Mouse (Mus musculus): ENCODE results near the gene Stk32c. TPM values are rescaled to one million over a fixed set of nuclear protein-coding genes. Genes with fewer than 3 reads are reported as not detected.

Gene Stk32c
- total RNA-seq, 2 experiments from 2014 or later, result 3.8 to 4.3 TPM

DNA sequence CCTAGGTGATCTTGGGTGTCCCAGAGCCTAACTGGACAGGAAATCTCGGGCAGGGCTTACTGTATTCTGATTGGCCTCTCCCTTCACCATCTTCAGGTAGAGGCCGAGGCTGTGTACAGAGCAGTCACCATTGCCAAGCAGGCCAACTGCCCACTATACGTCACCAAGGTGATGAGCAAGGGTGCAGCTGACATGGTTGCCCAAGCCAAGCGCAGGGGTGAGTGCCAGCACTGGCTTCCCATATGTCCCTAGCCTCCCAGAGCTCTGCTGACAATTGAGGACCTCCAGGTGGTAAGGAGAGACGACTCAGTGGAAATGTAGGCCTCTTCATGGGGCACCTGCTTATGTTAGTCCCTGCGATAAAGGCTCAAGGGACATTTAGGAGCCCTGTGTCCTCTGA is 118.3 kb downstream of the Stk32c start:
- no peak for DNase-seq (ENCODE audit: low spot score in 2 of 2)

DNA sequence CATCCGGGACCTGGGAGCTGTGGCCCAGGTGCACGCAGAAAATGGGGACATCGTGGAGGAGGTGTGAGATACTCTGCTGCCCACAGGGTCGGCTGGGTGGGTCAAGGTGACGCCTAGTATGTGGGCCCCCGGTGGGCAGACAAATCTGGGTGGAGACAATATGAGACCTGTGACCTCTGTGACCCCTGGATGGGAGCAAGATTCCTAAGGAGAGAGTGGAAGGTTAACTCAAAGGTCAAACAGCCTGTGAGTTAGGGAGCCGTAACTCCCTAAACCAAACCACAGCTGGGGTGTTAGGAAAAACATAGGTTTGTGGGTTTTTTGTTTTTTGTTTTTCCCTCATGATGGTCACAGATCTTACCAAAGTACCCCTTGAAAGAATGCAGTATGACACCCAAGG is 119.3 kb downstream of the Stk32c start:
- DNase-seq (ENCODE audit: low spot score in 2 of 2), result no peak

DNA sequence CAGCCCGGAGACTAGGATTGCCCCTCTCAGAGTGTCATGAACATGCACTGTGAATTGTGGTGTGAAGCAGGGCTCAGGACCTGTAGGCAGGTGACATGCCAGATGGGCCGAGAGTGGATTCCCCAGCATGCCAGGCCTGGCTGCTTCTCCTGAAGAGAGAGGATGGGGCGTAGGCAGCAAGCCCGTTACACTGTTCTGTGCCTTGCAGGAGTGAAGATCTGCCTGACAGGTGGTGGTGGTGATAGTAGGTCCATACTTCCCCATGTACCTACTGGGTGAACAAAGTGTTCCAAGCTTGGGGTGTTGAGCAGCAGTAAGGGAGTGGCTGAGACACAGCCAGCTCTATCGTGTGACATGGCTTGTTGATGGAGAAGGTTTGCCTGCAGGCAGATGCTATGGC is 120.0 kb downstream of the Stk32c start:
- DNase-seq (ENCODE audit: low spot score in 2 of 2), result no peak

DNA sequence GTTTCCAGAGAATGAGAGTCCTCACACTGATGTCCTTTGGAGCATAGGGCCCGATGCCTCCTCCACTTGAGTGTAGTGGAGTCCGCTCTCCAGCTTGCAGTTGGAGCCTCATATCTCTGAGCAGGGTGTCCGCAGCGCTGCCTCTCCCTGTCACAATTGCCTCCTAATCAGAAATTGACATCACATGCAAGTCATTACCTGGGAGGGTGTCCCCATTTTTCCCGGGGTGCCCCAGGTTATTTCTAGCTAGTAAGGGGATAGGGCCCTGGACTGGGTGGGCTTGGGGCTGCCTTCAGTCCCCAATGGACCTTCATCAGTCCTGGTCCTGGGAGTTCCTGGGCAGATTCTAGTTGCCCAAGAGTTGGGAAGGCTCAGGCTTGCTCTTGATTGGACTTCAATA is 120.4 kb downstream of the Stk32c start:
- no peak for DNase-seq (ENCODE audit: low spot score in 2 of 2)

DNA sequence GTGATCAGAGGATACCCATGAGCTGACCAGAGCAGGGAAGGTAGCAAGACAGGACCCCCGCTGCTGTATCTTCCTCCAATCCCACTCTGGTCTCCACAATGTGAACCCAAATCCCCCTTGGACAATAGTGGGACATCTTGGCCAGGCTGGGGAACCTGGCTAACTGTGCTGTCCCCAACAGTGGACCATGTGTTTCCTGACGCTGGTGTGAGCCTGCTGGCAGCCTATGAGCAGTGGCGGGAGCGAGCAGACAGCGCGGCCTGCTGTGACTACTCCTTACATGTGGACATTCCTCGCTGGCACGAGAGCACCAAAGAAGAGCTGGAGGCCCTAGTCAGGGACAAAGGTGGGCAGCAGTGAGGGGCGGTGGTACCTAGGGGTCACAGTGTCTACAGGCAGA is 121.4 kb downstream of the Stk32c start:
- no peak for DNase-seq (ENCODE audit: low spot score in 2 of 2)

DNA sequence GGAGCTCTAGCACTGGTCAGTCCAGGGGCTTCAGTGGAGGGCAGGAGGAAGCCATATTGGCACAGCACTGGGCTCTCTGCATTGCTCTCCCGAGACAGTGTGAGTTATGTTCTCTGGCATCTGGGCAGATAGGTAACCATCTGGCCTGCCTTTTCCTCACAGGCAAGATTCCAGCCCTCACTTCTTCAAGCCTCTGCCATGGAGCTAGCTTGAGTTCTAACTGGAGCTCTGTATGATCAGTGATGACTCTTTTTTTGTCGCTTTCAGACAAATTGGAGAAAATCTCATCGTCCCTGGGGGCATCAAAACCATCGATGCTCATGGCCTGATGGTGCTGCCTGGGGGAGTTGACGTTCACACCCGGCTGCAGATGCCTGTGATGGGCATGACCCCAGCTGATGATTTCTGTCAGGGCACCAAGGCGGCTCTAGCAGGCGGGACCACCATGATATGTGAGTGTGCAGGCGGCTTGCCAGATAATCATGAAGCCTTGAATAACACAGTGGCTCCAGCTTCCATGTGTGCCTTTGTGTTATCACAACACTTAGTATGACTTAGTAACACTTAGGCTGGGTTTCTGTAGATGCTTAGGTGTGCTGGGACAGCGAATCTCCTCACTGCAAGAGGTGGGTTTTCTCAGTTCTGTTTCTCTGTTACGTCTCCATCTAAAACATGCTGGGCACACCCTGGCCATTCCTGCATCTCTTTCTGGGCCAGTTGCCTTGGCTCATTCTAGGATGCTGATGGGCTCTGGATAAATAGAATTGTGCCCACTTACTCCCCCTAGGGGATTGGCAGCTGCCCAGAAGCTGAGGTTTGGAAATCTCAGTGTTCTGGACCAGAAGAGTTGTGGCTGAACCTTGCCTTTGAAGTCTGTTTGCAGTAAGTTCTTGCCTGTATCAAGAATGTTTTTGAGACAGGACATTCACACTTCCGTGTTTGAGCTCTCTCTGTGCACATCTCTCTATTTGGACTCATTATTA is 122.9 kb downstream of the Stk32c start:
- DNase-seq (ENCODE audit: low spot score in 2 of 2), result no peak

DNA sequence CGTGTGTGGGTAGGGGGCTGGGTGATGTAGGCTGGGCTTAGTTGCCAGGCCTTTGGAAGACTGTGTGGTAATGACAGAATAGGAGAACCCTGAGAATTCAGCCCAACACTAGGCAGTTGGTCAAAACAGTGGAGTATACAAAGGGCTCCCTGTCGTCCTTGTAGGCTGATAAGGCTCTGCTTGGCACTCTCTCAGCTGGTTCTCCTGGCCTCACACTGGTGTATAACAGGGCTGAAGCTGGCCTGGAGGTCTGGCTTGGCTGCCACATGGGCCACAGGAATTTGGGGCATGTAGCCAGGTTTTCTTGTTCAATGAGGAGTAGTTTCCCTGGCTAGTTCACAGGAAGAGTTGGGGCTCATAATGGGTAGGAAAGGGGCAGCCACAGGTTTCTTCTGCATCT is 125.3 kb downstream of the Stk32c start:
- no peak for DNase-seq (ENCODE audit: low spot score in 2 of 2)

- DNase-seq (ENCODE audit: low spot score in 2 of 2), result no peak
Observed at GRCm38 (mm10) chr7:139086195-139087158, 126.6 kb downstream of the Stk32c start.

DNA sequence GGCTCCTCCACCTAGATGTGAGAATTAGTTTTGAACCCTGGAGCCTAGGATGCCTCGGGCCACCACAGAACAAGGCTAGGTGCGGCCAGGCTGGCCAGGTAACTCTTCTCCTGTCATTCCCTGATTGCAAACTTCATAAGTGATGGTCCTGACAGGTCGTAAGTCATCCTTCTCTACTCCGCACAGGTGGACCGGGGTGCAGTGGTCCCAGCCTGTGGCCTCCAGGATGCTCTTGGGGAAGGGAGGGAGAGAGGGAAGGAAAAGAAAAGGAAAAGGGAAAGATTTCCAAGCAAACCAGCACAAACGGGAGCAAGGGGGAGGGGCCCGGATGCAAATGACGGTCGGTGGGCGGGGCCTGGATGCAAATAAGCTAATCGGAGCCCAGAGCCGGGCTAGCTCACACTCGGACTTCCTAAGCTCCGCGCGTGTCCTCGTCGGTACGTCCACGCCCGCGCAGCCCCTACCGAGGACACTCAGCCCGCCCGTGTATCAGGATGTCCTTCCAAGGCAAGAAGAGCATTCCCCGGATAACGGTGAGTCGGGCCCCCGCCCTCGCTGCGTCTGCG is 127.4 kb downstream of the Stk32c start, which contains the start of gene Dpysl4:
Dpysl4 (plus strand) TSS at position 373 of the 566 bp plus-strand sequence.
- DNase-seq (ENCODE audit: low spot score in 2 of 2), result peak in 1 of 2 experiments; percentile 27

- no peak for DNase-seq (ENCODE audit: low spot score in 2 of 2)
Observed at GRCm38 (mm10) chr7:139084316-139084715, 128.8 kb downstream of the Stk32c start.

DNA sequence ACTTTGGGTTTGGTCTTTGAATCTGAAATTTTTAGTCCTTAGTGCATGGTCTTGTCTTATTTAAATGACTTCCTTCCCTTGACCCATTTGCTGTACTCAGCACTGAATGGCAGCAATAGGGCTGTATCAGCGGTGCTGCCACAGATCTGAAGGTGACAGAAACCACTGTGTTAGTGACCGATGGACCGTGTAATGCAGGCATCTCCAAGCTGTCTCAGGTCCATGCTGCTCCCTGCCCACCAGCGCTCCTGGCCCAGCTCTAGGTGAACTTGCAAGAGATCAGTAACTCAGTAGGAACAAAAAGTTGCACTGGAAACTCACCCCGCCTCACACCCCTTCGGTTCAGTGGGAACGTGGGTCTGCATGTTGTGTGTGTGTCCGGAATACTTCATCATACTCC is 130.8 kb downstream of the Stk32c start:
- no peak for DNase-seq (ENCODE audit: low spot score in 2 of 2)

- DNase-seq (ENCODE audit: low spot score in 2 of 2), result no peak
Observed at GRCm38 (mm10) chr7:139081158-139081557, 131.9 kb downstream of the Stk32c start.

- no peak for DNase-seq (ENCODE audit: low spot score in 2 of 2)
Observed at GRCm38 (mm10) chr7:139080714-139081113, 132.4 kb downstream of the Stk32c start.

DNA sequence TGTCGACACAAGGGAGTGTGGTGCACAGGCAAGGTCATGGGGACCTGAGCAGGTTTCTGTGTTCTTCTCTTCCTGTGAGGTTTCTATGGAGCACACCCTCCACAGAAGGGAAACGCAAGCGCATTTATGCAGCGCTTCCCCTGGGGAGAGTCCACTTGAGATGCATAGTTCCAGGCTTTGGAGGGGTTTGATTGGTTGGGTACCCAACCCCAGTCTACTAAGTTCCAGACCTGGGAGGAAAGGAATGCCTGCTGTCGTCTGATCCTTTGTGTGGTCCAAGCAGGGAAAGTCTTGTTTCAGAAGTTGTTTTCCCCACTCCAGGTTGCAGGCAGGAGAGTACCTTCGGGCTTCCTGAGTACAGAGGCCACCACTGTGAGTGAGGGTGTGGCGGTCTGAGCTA is 134.0 kb downstream of the Stk32c start:
- no peak for DNase-seq (ENCODE audit: low spot score in 2 of 2)

GRCm38 (mm10) chr7:139078181-139078580 is 134.9 kb downstream of the Stk32c start:
- no peak for DNase-seq (ENCODE audit: low spot score in 2 of 2)

- DNase-seq (ENCODE audit: low spot score in 2 of 2), result no peak
Observed at GRCm38 (mm10) chr7:139077283-139077682, 135.8 kb downstream of the Stk32c start.

- DNase-seq (ENCODE audit: low spot score in 2 of 2), result no peak
Observed at GRCm38 (mm10) chr7:139075054-139075794, 137.9 kb downstream of the Stk32c start.

GRCm38 (mm10) chr7:139074189-139074588 is 138.9 kb downstream of the Stk32c start:
- DNase-seq (ENCODE audit: low spot score in 2 of 2), result no peak

DNA sequence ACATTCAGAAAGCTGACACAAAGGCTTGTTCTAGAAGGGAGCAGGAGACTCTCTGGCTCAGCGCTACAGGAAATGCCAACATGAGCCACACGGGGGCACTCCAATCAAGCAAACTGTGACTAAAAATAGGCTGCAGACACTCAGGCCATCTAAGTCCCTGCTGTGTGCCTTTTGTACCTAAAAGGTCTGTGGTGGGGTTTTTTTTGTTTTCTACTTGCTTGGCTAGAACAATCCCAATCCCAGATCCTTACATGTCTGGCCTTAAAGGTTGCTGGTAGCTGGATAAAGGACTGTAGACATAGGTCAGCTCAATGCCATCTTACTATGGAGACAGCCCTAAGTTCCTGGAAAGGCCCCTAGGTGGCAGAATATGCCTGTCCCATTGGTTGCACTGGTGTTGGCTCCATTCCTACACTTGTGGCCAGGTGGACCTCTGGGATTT is 144.9 kb downstream of the Stk32c start:
- peak in 1 of 2 experiments; percentile 50 for DNase-seq (ENCODE audit: low spot score in 2 of 2)

DNA sequence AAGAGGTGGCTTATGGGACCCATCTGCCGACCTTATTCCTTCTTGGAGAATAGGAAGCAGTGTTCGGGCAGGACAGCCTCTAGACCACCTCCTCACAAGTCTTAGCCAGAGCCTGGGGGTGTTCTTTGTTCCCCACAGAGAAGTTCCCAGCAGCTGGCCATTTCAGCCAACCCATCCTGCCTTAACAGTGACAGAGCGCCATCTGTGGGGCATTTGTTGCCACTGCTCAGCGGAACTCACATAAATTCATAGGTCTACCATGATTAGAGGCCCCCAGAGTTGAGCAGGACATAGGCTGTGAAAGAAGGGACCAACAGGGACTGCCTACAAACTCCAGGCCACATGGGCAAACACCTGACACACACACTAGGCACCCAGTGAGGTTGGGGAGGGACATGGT is 149.7 kb downstream of the Stk32c start:
- DNase-seq (ENCODE audit: low spot score in 2 of 2), result no peak

All from adrenal gland, postnatal 4 days (tissue).